Mouse (Mus musculus) lung, adult 2 months (tissue): Measurements from ENCODE around the gene Lect2. TPM values are rescaled to one million over a fixed set of nuclear protein-coding genes. Genes with fewer than 3 reads are reported as not detected.

Source experiments
- DNase-seq: peaks from one replicate; pipeline ENCODE4 v3.0.0; 2022
- H3K4me1 ChIP-seq: fragments of 200-500 bp; 2 replicates; pipeline ENCODE4 v1.6.1; 2011; ENCODE audit warnings: low read length; ENCODE audit not compliant: control insufficient read depth, insufficient read depth
- H3K4me3 ChIP-seq: fragments of 200-500 bp; replicated peaks from 2 replicates; pipeline ENCODE3; 2011; ENCODE audit warnings: low read depth, mild to moderate bottlenecking, control low read depth, low read length; ENCODE audit errors: extremely low read depth
- CTCF ChIP-seq: fragments of 200-500 bp; IDR thresholded peaks from 2 replicates; pipeline ENCODE4 v1.5.1; 2011; ENCODE audit warnings: mild to moderate bottlenecking, low read length, control low read depth; ENCODE audit not compliant: insufficient read depth
- POLR2A ChIP-seq: fragments of 200-500 bp; IDR thresholded peaks from 2 replicates; pipeline ENCODE4 v1.6.1; 2011; ENCODE audit warnings: low read depth, mild to moderate bottlenecking, control low read depth, low read length, borderline replicate concordance; ENCODE audit errors: extremely low read depth
- WGBS: fragments of 180-500 bp; shearing (Covaris S2); methylation state at CpG from one replicate; pipeline ENCODE4 v1.1.7; 2018; 5-methylcytosine and 5-hydroxymethylcytosine counted together
- polyA plus RNA-seq: library from polyadenylated mRNA; depleted of rRNA; stranded (reverse); fragments of >200 nt; gene quantifications from 2 replicates; pipeline ENCODE4 v1.2.3, GENCODE M21; 2012; rRNA removed

The Lect2 gene
- polyA plus RNA-seq, 1 experiment = not detected

- no peak overlapping the region for H3K4me3 ChIP-seq
- no peak for DNase-seq
- no peaks in the 10 kb centered on the region for H3K4me1 ChIP-seq
- no peak for TF ChIP-seq CTCF
- no peak for TF ChIP-seq POLR2A
- WGBS = 72% methylated on average over 3 of the region's 3 CpGs
Measured at GRCm38 (mm10) chr13:56494440-56494839, 53.9 kb downstream of the Lect2 start.

Other genes starting within 250 kb of the Lect2 start
- gene Gm3045, start 121.9 kb downstream of the Lect2 start, polyA plus RNA-seq = 0.06 TPM in 1 of 2 replicates, not detected in the other
- 0.24 and 0.51 TPM in 2 replicates for gene Slc25a48, start 110.1 kb downstream of the Lect2 start, polyA plus RNA-seq
- not detected in 2 replicates for gene Il9, start 66.3 kb downstream of the Lect2 start, polyA plus RNA-seq
- 1.2 and 1.3 TPM in 2 replicates for gene Fbxl21, start 26.0 kb downstream of the Lect2 start, polyA plus RNA-seq
- gene Tgfbi, start 61.0 kb upstream of the Lect2 start, polyA plus RNA-seq = 50.8 and 53.9 TPM in 2 replicates
- gene Smad5, start 154.5 kb upstream of the Lect2 start, polyA plus RNA-seq = 20.3 and 27.1 TPM in 2 replicates
- gene Gm45623, start 205.3 kb upstream of the Lect2 start, polyA plus RNA-seq = 0.07 and 0.12 TPM in 2 replicates